Mouse (Mus musculus): ENCODE data around the gene S100a14. TPM values are rescaled to one million over a fixed set of nuclear protein-coding genes. Genes with fewer than 3 reads are reported as not detected.
A peak's percentile ranks its signal among the peaks of the same experiment; 100 is the strongest.

The S100a14 gene
- polyA plus RNA-seq (2012; ENCODE audit: insufficient read depth, insufficient read length, missing spikeins): not detected in 2 replicates

GRCm38 (mm10) chr3:90526580-90526979 lies at the start of gene S100a14:
TSS of gene S100a14 (plus strand) at chr3:90526856.
- Histone ChIP-seq H3K4me1 (ENCODE audit: control insufficient read depth, insufficient read depth, insufficient read length, low read length) (no peaks in the 10 kb centered on the region), H3K27ac (replicated peaks; ENCODE audit: low read depth, low read length) (no peak within 1 kb of the TSS), H3K4me3 (ENCODE audit: insufficient read depth, low read depth, low read length) (no peak within 1 kb of the TSS)

- no peak overlapping the region for H3K4me3 ChIP-seq (ENCODE audit: insufficient read depth, low read depth, low read length)
- H3K4me1 ChIP-seq (ENCODE audit: control insufficient read depth, insufficient read depth, insufficient read length, low read length): peaks cover 3% of the 10 kb centered on the region
- no peak overlapping the region for H3K27ac ChIP-seq (replicated peaks; ENCODE audit: low read depth, low read length)
Observed at GRCm38 (mm10) chr3:90486998-90487397, 39.7 kb upstream of the S100a14 start.

- no peak overlapping the region for H3K4me3 ChIP-seq (ENCODE audit: insufficient read depth, low read depth, low read length)
- no peak overlapping the region for H3K27ac ChIP-seq (replicated peaks; ENCODE audit: low read depth, low read length)
- H3K4me1 ChIP-seq (ENCODE audit: control insufficient read depth, insufficient read depth, insufficient read length, low read length): peaks cover 3% of the 10 kb centered on the region
Observed at GRCm38 (mm10) chr3:90488576-90488975, 38.1 kb upstream of the S100a14 start.

GRCm38 (mm10) chr3:90490696-90491256 lies 35.9 kb upstream of the S100a14 start, which contains the start of gene Snapin:
TSS of gene Snapin (minus strand) at chr3:90491033.
- H3K4me1 ChIP-seq (ENCODE audit: control insufficient read depth, insufficient read depth, insufficient read length, low read length): peaks cover 3% of the 10 kb centered on the region
- peak within 1 kb of the TSS; percentile 99 for H3K4me3 ChIP-seq (ENCODE audit: insufficient read depth, low read depth, low read length)
- peak within 1 kb of the TSS; percentile 79 for H3K27ac ChIP-seq (replicated peaks; ENCODE audit: low read depth, low read length)

- no peak overlapping the region for H3K4me3 ChIP-seq (ENCODE audit: insufficient read depth, low read depth, low read length)
- no peak overlapping the region for H3K27ac ChIP-seq (replicated peaks; ENCODE audit: low read depth, low read length)
- H3K4me1 ChIP-seq (ENCODE audit: control insufficient read depth, insufficient read depth, insufficient read length, low read length): peaks cover 3% of the 10 kb centered on the region
Observed at GRCm38 (mm10) chr3:90491350-90491749, 35.3 kb upstream of the S100a14 start.

GRCm38 (mm10) chr3:90493831-90494540 lies 32.7 kb upstream of the S100a14 start:
- Histone ChIP-seq H3K4me1 (ENCODE audit: control insufficient read depth, insufficient read depth, insufficient read length, low read length) (peaks cover 3% of the 10 kb centered on the region), H3K4me3 (ENCODE audit: insufficient read depth, low read depth, low read length) (no peak overlapping the region), H3K27ac (replicated peaks; ENCODE audit: low read depth, low read length) (no peak overlapping the region)

GRCm38 (mm10) chr3:90495850-90496525 lies 30.7 kb upstream of the S100a14 start:
- H3K4me3 ChIP-seq (ENCODE audit: insufficient read depth, low read depth, low read length): no peak overlapping the region
- H3K27ac ChIP-seq (replicated peaks; ENCODE audit: low read depth, low read length): no peak overlapping the region
- H3K4me1 ChIP-seq (ENCODE audit: control insufficient read depth, insufficient read depth, insufficient read length, low read length): no peaks in the 10 kb centered on the region

- Histone ChIP-seq H3K4me3 (ENCODE audit: insufficient read depth, low read depth, low read length) (no peak overlapping the region), H3K27ac (replicated peaks; ENCODE audit: low read depth, low read length) (no peak overlapping the region), H3K4me1 (ENCODE audit: control insufficient read depth, insufficient read depth, insufficient read length, low read length) (no peaks in the 10 kb centered on the region)
Observed at GRCm38 (mm10) chr3:90497597-90497996, 29.1 kb upstream of the S100a14 start.

- Histone ChIP-seq H3K4me1 (ENCODE audit: control insufficient read depth, insufficient read depth, insufficient read length, low read length) (0 out of 2 replicates have a peak, but pooled peaks cover 6% of the 10 kb centered on the region), H3K27ac (replicated peaks; ENCODE audit: low read depth, low read length) (no peak overlapping the region), H3K4me3 (ENCODE audit: insufficient read depth, low read depth, low read length) (no peak overlapping the region)
Observed at GRCm38 (mm10) chr3:90503444-90503843, 23.2 kb upstream of the S100a14 start.

GRCm38 (mm10) chr3:90505216-90505615 lies 21.4 kb upstream of the S100a14 start:
- H3K4me1 ChIP-seq (ENCODE audit: control insufficient read depth, insufficient read depth, insufficient read length, low read length): 0 out of 2 replicates have a peak, but pooled peaks cover 6% of the 10 kb centered on the region
- no peak overlapping the region for H3K4me3 ChIP-seq (ENCODE audit: insufficient read depth, low read depth, low read length)
- H3K27ac ChIP-seq (replicated peaks; ENCODE audit: low read depth, low read length): no peak overlapping the region

GRCm38 (mm10) chr3:90506362-90506761 lies 20.3 kb upstream of the S100a14 start:
- Histone ChIP-seq H3K27ac (replicated peaks; ENCODE audit: low read depth, low read length) (no peak overlapping the region), H3K4me3 (ENCODE audit: insufficient read depth, low read depth, low read length) (no peak overlapping the region), H3K4me1 (ENCODE audit: control insufficient read depth, insufficient read depth, insufficient read length, low read length) (0 out of 2 replicates have a peak, but pooled peaks cover 6% of the 10 kb centered on the region)

- H3K4me3 ChIP-seq (ENCODE audit: insufficient read depth, low read depth, low read length): peak overlapping the region; percentile 89
- H3K27ac ChIP-seq (replicated peaks; ENCODE audit: low read depth, low read length): peak overlapping the region; percentile 54
- peaks cover 17% of the 10 kb centered on the region for H3K4me1 ChIP-seq (ENCODE audit: control insufficient read depth, insufficient read depth, insufficient read length, low read length)
Observed at GRCm38 (mm10) chr3:90508287-90508949, 18.2 kb upstream of the S100a14 start.

- peaks cover 19% of the 10 kb centered on the region for H3K4me1 ChIP-seq (ENCODE audit: control insufficient read depth, insufficient read depth, insufficient read length, low read length)
- H3K4me3 ChIP-seq (ENCODE audit: insufficient read depth, low read depth, low read length): peak within 1 kb of the TSS; percentile 89
- H3K27ac ChIP-seq (replicated peaks; ENCODE audit: low read depth, low read length): peak within 1 kb of the TSS; percentile 87
Observed at GRCm38 (mm10) chr3:90508950-90509746, 17.5 kb upstream of the S100a14 start, which contains the start of gene Chtop. TSS of gene Chtop (minus strand) at chr3:90509498.

GRCm38 (mm10) chr3:90509747-90510123 lies 16.9 kb upstream of the S100a14 start:
- Histone ChIP-seq H3K4me1 (ENCODE audit: control insufficient read depth, insufficient read depth, insufficient read length, low read length) (peaks cover 19% of the 10 kb centered on the region), H3K4me3 (ENCODE audit: insufficient read depth, low read depth, low read length) (no peak overlapping the region), H3K27ac (replicated peaks; ENCODE audit: low read depth, low read length) (peak overlapping the region; percentile 70)

Data from brown adipose tissue, adult 24 weeks (tissue).